Mouse (Mus musculus): ENCODE results near the gene Adgrg6. TPM values are rescaled to one million over a fixed set of nuclear protein-coding genes. Genes with fewer than 3 reads are reported as not detected.

The Adgrg6 gene
- polyA plus RNA-seq, 1 experiment: 1.1 TPM

- Histone ChIP-seq H3K36me3 (ENCODE audit: control insufficient read depth, insufficient read depth) (no peaks in the 10 kb centered on the region), H3K79me2 (ENCODE audit: control insufficient read depth, insufficient read depth) (no peaks in the 10 kb centered on the region), H3K27me3 (ENCODE audit: control insufficient read depth, insufficient read depth, insufficient read length) (no peaks in the 10 kb centered on the region), H3K79me3 (ENCODE audit: low read depth) (no peaks in the 10 kb centered on the region), H3ac (ENCODE audit: control insufficient read depth, insufficient read length, low read depth) (no peak overlapping the region), H3K4me3 (ENCODE audit: insufficient read depth, poor library complexity, severe bottlenecking) (no peak overlapping the region)
- no peak for TF ChIP-seq MYOD1 (IDR thresholded peaks at IDR 0.05; ENCODE audit: control insufficient read depth, insufficient read length, low read depth)
- no peak for TF ChIP-seq FOSL1 (IDR thresholded peaks at IDR 0.05; ENCODE audit: insufficient read depth, low read length, poor library complexity, severe bottlenecking)
- no peak for TF ChIP-seq CTCF (IDR thresholded peaks at IDR 0.05; ENCODE audit: control insufficient read depth, insufficient read depth, insufficient read length)
Measured at GRCm38 (mm10) chr10:14445590-14446291, 99.7 kb downstream of the Adgrg6 start.

GRCm38 (mm10) chr10:14440860-14441579 lies 104.4 kb downstream of the Adgrg6 start:
- no peak overlapping the region for H3K4me3 ChIP-seq (ENCODE audit: insufficient read depth, poor library complexity, severe bottlenecking)
- H3K79me3 ChIP-seq (ENCODE audit: low read depth): no peaks in the 10 kb centered on the region
- TF ChIP-seq CEBPB (IDR thresholded peaks at IDR 0.05; ENCODE audit: low read depth): no peak
- no peak for TF ChIP-seq FOSL1 (IDR thresholded peaks at IDR 0.05; ENCODE audit: insufficient read depth, low read length, poor library complexity, severe bottlenecking)
- TF ChIP-seq CTCF (IDR thresholded peaks at IDR 0.05; ENCODE audit: control insufficient read depth, insufficient read depth, insufficient read length): no peak
- no peak for TF ChIP-seq MYOG (IDR thresholded peaks at IDR 0.05; ENCODE audit: control insufficient read depth, extremely low read depth, insufficient read length)
- no peak for TF ChIP-seq USF1 (IDR thresholded peaks at IDR 0.05; ENCODE audit: low read depth)
- TF ChIP-seq MYOD1 (IDR thresholded peaks at IDR 0.05; ENCODE audit: control insufficient read depth, insufficient read length, low read depth): no peak
- TF ChIP-seq MAX (IDR thresholded peaks at IDR 0.05): no peak
- H3ac ChIP-seq (ENCODE audit: control insufficient read depth, insufficient read length, low read depth): no peak overlapping the region
- no peaks in the 10 kb centered on the region for H3K36me3 ChIP-seq (ENCODE audit: control insufficient read depth, insufficient read depth)
- no peaks in the 10 kb centered on the region for H3K27me3 ChIP-seq (ENCODE audit: control insufficient read depth, insufficient read depth, insufficient read length)
- no peaks in the 10 kb centered on the region for H3K79me2 ChIP-seq (ENCODE audit: control insufficient read depth, insufficient read depth)

- TF ChIP-seq MYOD1 (IDR thresholded peaks at IDR 0.05; ENCODE audit: control insufficient read depth, insufficient read length, low read depth) (no peak), USF1 (IDR thresholded peaks at IDR 0.05; ENCODE audit: low read depth) (no peak), MAX (IDR thresholded peaks at IDR 0.05) (no peak), FOSL1 (IDR thresholded peaks at IDR 0.05; ENCODE audit: insufficient read depth, low read length, poor library complexity, severe bottlenecking) (no peak), CEBPB (IDR thresholded peaks at IDR 0.05; ENCODE audit: low read depth) (no peak), CTCF (IDR thresholded peaks at IDR 0.05; ENCODE audit: control insufficient read depth, insufficient read depth, insufficient read length) (no peak), MYOG (IDR thresholded peaks at IDR 0.05; ENCODE audit: control insufficient read depth, extremely low read depth, insufficient read length) (no peak)
- Histone ChIP-seq H3K4me3 (ENCODE audit: insufficient read depth, poor library complexity, severe bottlenecking) (no peak overlapping the region), H3K79me3 (ENCODE audit: low read depth) (no peaks in the 10 kb centered on the region), H3K27me3 (ENCODE audit: control insufficient read depth, insufficient read depth, insufficient read length) (no peaks in the 10 kb centered on the region), H3K36me3 (ENCODE audit: control insufficient read depth, insufficient read depth) (no peaks in the 10 kb centered on the region), H3K79me2 (ENCODE audit: control insufficient read depth, insufficient read depth) (no peaks in the 10 kb centered on the region), H3ac (ENCODE audit: control insufficient read depth, insufficient read length, low read depth) (no peak overlapping the region)
Measured at GRCm38 (mm10) chr10:14404070-14404469, 141.4 kb downstream of the Adgrg6 start.

GRCm38 (mm10) chr10:14401744-14402143 lies 143.7 kb downstream of the Adgrg6 start:
- TF ChIP-seq USF1 (IDR thresholded peaks at IDR 0.05; ENCODE audit: low read depth) (no peak), FOSL1 (IDR thresholded peaks at IDR 0.05; ENCODE audit: insufficient read depth, low read length, poor library complexity, severe bottlenecking) (no peak), MYOG (IDR thresholded peaks at IDR 0.05; ENCODE audit: control insufficient read depth, extremely low read depth, insufficient read length) (no peak), CEBPB (IDR thresholded peaks at IDR 0.05; ENCODE audit: low read depth) (no peak), MAX (IDR thresholded peaks at IDR 0.05) (no peak), CTCF (IDR thresholded peaks at IDR 0.05; ENCODE audit: control insufficient read depth, insufficient read depth, insufficient read length) (no peak), MYOD1 (IDR thresholded peaks at IDR 0.05; ENCODE audit: control insufficient read depth, insufficient read length, low read depth) (no peak)
- no peaks in the 10 kb centered on the region for H3K27me3 ChIP-seq (ENCODE audit: control insufficient read depth, insufficient read depth, insufficient read length)
- H3K79me2 ChIP-seq (ENCODE audit: control insufficient read depth, insufficient read depth): no peaks in the 10 kb centered on the region
- no peaks in the 10 kb centered on the region for H3K36me3 ChIP-seq (ENCODE audit: control insufficient read depth, insufficient read depth)
- no peaks in the 10 kb centered on the region for H3K79me3 ChIP-seq (ENCODE audit: low read depth)
- H3ac ChIP-seq (ENCODE audit: control insufficient read depth, insufficient read length, low read depth): no peak overlapping the region
- no peak overlapping the region for H3K4me3 ChIP-seq (ENCODE audit: insufficient read depth, poor library complexity, severe bottlenecking)

- Histone ChIP-seq H3K4me3 (ENCODE audit: insufficient read depth, poor library complexity, severe bottlenecking) (no peak overlapping the region), H3K27me3 (ENCODE audit: control insufficient read depth, insufficient read depth, insufficient read length) (no peaks in the 10 kb centered on the region), H3K79me3 (ENCODE audit: low read depth) (no peaks in the 10 kb centered on the region), H3K79me2 (ENCODE audit: control insufficient read depth, insufficient read depth) (no peaks in the 10 kb centered on the region), H3ac (ENCODE audit: control insufficient read depth, insufficient read length, low read depth) (no peak overlapping the region), H3K36me3 (ENCODE audit: control insufficient read depth, insufficient read depth) (no peaks in the 10 kb centered on the region)
- TF ChIP-seq CTCF (IDR thresholded peaks at IDR 0.05; ENCODE audit: control insufficient read depth, insufficient read depth, insufficient read length): no peak
- no peak for TF ChIP-seq CEBPB (IDR thresholded peaks at IDR 0.05; ENCODE audit: low read depth)
- TF ChIP-seq USF1 (IDR thresholded peaks at IDR 0.05; ENCODE audit: low read depth): no peak
- no peak for TF ChIP-seq MYOG (IDR thresholded peaks at IDR 0.05; ENCODE audit: control insufficient read depth, extremely low read depth, insufficient read length)
- no peak for TF ChIP-seq MAX (IDR thresholded peaks at IDR 0.05)
- TF ChIP-seq FOSL1 (IDR thresholded peaks at IDR 0.05; ENCODE audit: insufficient read depth, low read length, poor library complexity, severe bottlenecking): no peak
- TF ChIP-seq MYOD1 (IDR thresholded peaks at IDR 0.05; ENCODE audit: control insufficient read depth, insufficient read length, low read depth): no peak
Measured at GRCm38 (mm10) chr10:14391025-14391639, 154.3 kb downstream of the Adgrg6 start.

Data from C2C12 (cell line).